ENCODE assay signal across 8 mouse cellular contexts in the genomic region with DNA sequence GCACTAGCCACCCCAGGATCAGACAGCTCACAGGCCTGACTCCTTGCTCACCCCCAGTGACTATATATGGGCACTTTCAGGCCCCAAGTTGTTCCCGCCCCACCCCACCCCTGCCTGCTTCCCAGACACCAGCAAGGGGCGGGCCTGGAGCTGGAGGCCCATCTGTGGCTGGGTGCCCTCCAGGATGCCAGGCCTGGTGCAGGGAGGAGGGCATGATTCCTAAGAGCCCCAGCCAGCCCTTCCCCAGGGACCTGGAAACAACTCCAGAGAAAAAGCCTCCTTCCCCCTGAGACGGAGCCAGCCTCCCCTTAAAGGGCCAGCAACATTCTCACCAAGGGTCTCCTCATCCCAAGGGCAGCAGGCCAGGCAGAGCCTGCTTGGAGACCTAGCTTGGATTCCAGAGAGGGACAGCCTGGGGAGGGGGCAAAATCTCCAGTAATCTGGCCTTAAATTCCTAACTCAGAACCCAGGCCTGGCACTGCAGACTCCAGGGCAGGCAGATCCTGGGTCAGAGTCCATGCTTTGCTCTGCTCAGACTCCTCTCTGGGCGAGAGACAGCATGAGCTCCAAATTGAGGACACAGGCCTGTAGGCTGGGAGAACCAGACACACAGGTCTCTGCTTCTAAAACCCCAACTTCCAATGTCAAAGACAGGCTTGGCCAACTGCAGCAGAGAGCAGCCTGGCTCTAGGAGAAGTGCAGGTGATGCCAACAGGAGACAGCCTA. TPM values are rescaled to one million over a fixed set of nuclear protein-coding genes. Genes with fewer than 3 reads are reported as not detected.
DNase-seq lines count a peak whose midpoint lies in the region; ATAC-seq and TF ChIP-seq lines count a peak whose summit lies in the region.

No protein-coding gene starts in this region.

- H3K9ac ChIP-seq in heart, postnatal 0 days (replicated peaks; ENCODE audit: low read depth, low read length): peak overlapping the region; percentile 43
- 0 out of 2 replicates have a peak overlapping the region, but pooled peaks have one; percentile 20 for H3K9ac ChIP-seq in limb, embryonic 15.5 days

- peak overlapping the region; percentile 24 for H3K27ac ChIP-seq in left cerebral cortex, adult 2 months
- H3K27ac ChIP-seq in heart, postnatal 0 days (ENCODE audit: low read depth): peak overlapping the region; percentile 67
- H3K27ac ChIP-seq in limb, embryonic 15.5 days: peak overlapping the region; percentile 43

- WGBS in heart, postnatal 0 days: 38% methylated on average over 4 of the region's 4 CpGs
- 40% methylated on average over 4 of the region's 4 CpGs for WGBS in limb, embryonic 15.5 days

- peaks cover 42% of the 10 kb centered on the region for H3K4me1 ChIP-seq in heart, postnatal 0 days (ENCODE audit: control insufficient read depth, insufficient read depth)
- peaks cover 30% of the 10 kb centered on the region for H3K4me1 ChIP-seq in limb, embryonic 15.5 days

- H3K4me3 ChIP-seq in left cerebral cortex, adult 2 months: no peak overlapping the region
- no peak overlapping the region for H3K4me3 ChIP-seq in heart, postnatal 0 days (ENCODE audit: low read depth, low read length)
- no peak overlapping the region for H3K4me3 ChIP-seq in limb, embryonic 15.5 days

- no peak for TF ChIP-seq CTCF in left cerebral cortex, adult 2 months (IDR thresholded peaks at IDR 0.05)
- TF ChIP-seq CTCF in heart, postnatal 0 days (IDR thresholded peaks at IDR 0.05; ENCODE audit: low read depth): no peak

- no peaks in the 10 kb centered on the region for H3K36me3 ChIP-seq in heart, postnatal 0 days (replicated peaks; ENCODE audit: control insufficient read depth, insufficient read depth, low read length)
- no peaks in the 10 kb centered on the region for H3K36me3 ChIP-seq in limb, embryonic 15.5 days

- DNase-seq in left cerebral cortex, adult 2 months (ENCODE audit: extremely low spot score in 1 of 2, low spot score in 2 of 2): no peak
- no peak for DNase-seq in left cerebral cortex, adult 9 months (ENCODE audit: low spot score in 2 of 2)
- peak; percentile 57 to 68 for DNase-seq in cerebellum, postnatal 25 days
- no peak for DNase-seq in heart, postnatal 0 days (ENCODE audit: low spot score)
- no peak for DNase-seq in frontal cortex, postnatal 14 days (ENCODE audit: low spot score in 2 of 2)
- DNase-seq in left cerebral cortex, adult 11 months (ENCODE audit: low spot score): no peak
- DNase-seq in layer of hippocampus, postnatal 25 days (ENCODE audit: extremely low spot score in 1 of 2, low spot score in 1 of 2): no peak

- peaks cover 4% of the 10 kb centered on the region; the same call in 1 of the 2 replicates for H3K27me3 ChIP-seq in heart, postnatal 0 days (ENCODE audit: control insufficient read depth, insufficient read depth, low read length)
- H3K27me3 ChIP-seq in limb, embryonic 15.5 days: peaks cover 21% of the 10 kb centered on the region

- intact Hi-C loops in left cerebral cortex, adult 2 months (cut with DNase I): loop anchor here (2.0 kb wide), 1 partner anchor 26 kb away; no protein-coding TSS in a partner anchor

- no peak for TF ChIP-seq EP300 in heart, postnatal 0 days (IDR thresholded peaks at IDR 0.05; ENCODE audit: low read depth)

- ATAC-seq in heart, postnatal 0 days (ENCODE audit: insufficient read depth, low read depth): peak; percentile 28
- no peak for ATAC-seq in limb, embryonic 15.5 days (ENCODE audit: insufficient number of reproducible peaks, low FRiP score, low TSS enrichment, low read depth)

- H3K4me2 ChIP-seq in heart, postnatal 0 days (ENCODE audit: low read depth, low read length): peak overlapping the region; percentile 30; the same call in 1 of the 2 replicates
- H3K4me2 ChIP-seq in limb, embryonic 15.5 days: peak overlapping the region; percentile 10; the same call in 1 of the 2 replicates

- no peaks in the 10 kb centered on the region for H3K9me3 ChIP-seq in heart, postnatal 0 days (replicated peaks; ENCODE audit: control insufficient read depth, low read length)
- no peaks in the 10 kb centered on the region for H3K9me3 ChIP-seq in limb, embryonic 15.5 days

RNA-seq across cellular contexts. Expression of gene Nacc2, which starts 4.3 kb away (rescaled TPM):
- total RNA-seq in left cerebral cortex, adult 2 months (2021): 10 to 100 TPM; 64.5 to 75.9 TPM
- 6.8 and 20.6 TPM in 2 replicates for total RNA-seq in heart, postnatal 0 days (2014; rRNA removed; ENCODE audit: low replicate concordance)
- polyA plus RNA-seq in heart, postnatal 0 days (2015; fragmentation: Nextera tagmentation; extraction: Ambion mirVana): 5.4 and 6.9 TPM in 2 replicates
- polyA plus RNA-seq in limb, embryonic 15.5 days (2015; fragmentation: Nextera tagmentation; extraction: Ambion mirVana): 5.5 TPM in 2 replicates
- total RNA-seq in layer of hippocampus, postnatal 25 days (2021): 10 to 100 TPM; 58.7 to 63.4 TPM

Comparison
In these comparisons a context has a peak if more than half of its experiments do, and no peak if none do; other contexts are left out.
1. DNase-seq: peak in cerebellum, postnatal 25 days (2 of 2); none in left cerebral cortex, adult 2 months (0 of 2), left cerebral cortex, adult 9 months (0 of 2), heart, postnatal 0 days (single experiment), frontal cortex, postnatal 14 days (0 of 2), left cerebral cortex, adult 11 months (single experiment) and layer of hippocampus, postnatal 25 days (0 of 2).
2. Peak in every context shown above with its lines, with median percentiles within 50 percentile points of each other: H3K27ac ChIP-seq.